Mouse (Mus musculus) thymus, postnatal 14 days (tissue): ENCODE results near the gene Gsg1l.
A peak's percentile ranks its signal among the peaks of the same experiment; 100 is the strongest.

Experiments
- DNase-seq: peaks from one replicate; pipeline ENCODE4 v3.0.0; 2021

The Gsg1l gene

GRCm38 (mm10) chr7:125931602-125932001 is 150.6 kb downstream of the Gsg1l start:
- no peak for DNase-seq

GRCm38 (mm10) chr7:125924044-125924443 is 158.2 kb downstream of the Gsg1l start:
- DNase-seq: no peak

- DNase-seq: peak; percentile 18
Observed at GRCm38 (mm10) chr7:125920801-125921200, 161.4 kb downstream of the Gsg1l start.

GRCm38 (mm10) chr7:125900386-125901161 is 181.6 kb downstream of the Gsg1l start:
- no peak for DNase-seq

- no peak for DNase-seq
Observed at GRCm38 (mm10) chr7:125899916-125900315, 182.3 kb downstream of the Gsg1l start.

- DNase-seq: no peak
Observed at GRCm38 (mm10) chr7:125899036-125899435, 183.2 kb downstream of the Gsg1l start.

GRCm38 (mm10) chr7:125897059-125897458 is 185.2 kb downstream of the Gsg1l start:
- DNase-seq: no peak

- no peak for DNase-seq
Observed at GRCm38 (mm10) chr7:125893621-125894020, 188.6 kb downstream of the Gsg1l start.

- no peak for DNase-seq
Observed at GRCm38 (mm10) chr7:125888373-125888772, 193.8 kb downstream of the Gsg1l start.

GRCm38 (mm10) chr7:125887761-125888160 is 194.4 kb downstream of the Gsg1l start:
- DNase-seq: no peak

- no peak for DNase-seq
Observed at GRCm38 (mm10) chr7:125887124-125887523, 195.1 kb downstream of the Gsg1l start.

GRCm38 (mm10) chr7:125886116-125886680 is 196.0 kb downstream of the Gsg1l start:
- no peak for DNase-seq

- no peak for DNase-seq
Observed at GRCm38 (mm10) chr7:125883232-125883631, 199.0 kb downstream of the Gsg1l start.

GRCm38 (mm10) chr7:125878040-125878439 is 204.2 kb downstream of the Gsg1l start:
- no peak for DNase-seq

- DNase-seq: no peak
Observed at GRCm38 (mm10) chr7:125873971-125874495, 208.2 kb downstream of the Gsg1l start.

- no peak for DNase-seq
Observed at GRCm38 (mm10) chr7:125872874-125873273, 209.3 kb downstream of the Gsg1l start.

- no peak for DNase-seq
Observed at GRCm38 (mm10) chr7:125872202-125872580, 210.0 kb downstream of the Gsg1l start.

GRCm38 (mm10) chr7:125871404-125872201 is 210.6 kb downstream of the Gsg1l start:
- no peak for DNase-seq

- no peak for DNase-seq
Observed at GRCm38 (mm10) chr7:125868570-125868969, 213.6 kb downstream of the Gsg1l start.

GRCm38 (mm10) chr7:125865234-125865633 is 217.0 kb downstream of the Gsg1l start:
- DNase-seq: no peak

- no peak for DNase-seq
Observed at GRCm38 (mm10) chr7:125864026-125864425, 218.2 kb downstream of the Gsg1l start.

GRCm38 (mm10) chr7:125860421-125860820 is 221.8 kb downstream of the Gsg1l start:
- no peak for DNase-seq

GRCm38 (mm10) chr7:125859564-125859963 is 222.6 kb downstream of the Gsg1l start:
- no peak for DNase-seq

GRCm38 (mm10) chr7:125847528-125847866 is 234.7 kb downstream of the Gsg1l start:
- DNase-seq: no peak
